Mouse (Mus musculus) midbrain, embryonic 11.5 days (tissue): ENCODE data around the gene Hnrnph1. TPM values are rescaled to one million over a fixed set of nuclear protein-coding genes. Genes with fewer than 3 reads are reported as not detected.

Experiments used
- ATAC-seq: fragments of 200-750 bp; cut with Nextera tagmentation; 2 replicates; pipeline ENCODE4 v1.8.0; 2017; ENCODE audit warnings: moderate TSS enrichment, moderate library complexity; ENCODE audit not compliant: low FRiP score
- DNase-seq: peaks from one replicate; pipeline ENCODE4 v3.0.0; 2015; ENCODE audit warnings: low spot score; ENCODE audit errors: missing footprints
- H3K27ac ChIP-seq: fragments of 300-500 bp; sonication (generic); 2 replicates; pipeline ENCODE4 v1.5.1; 2014; ENCODE audit warnings: low read depth, low read length
- H3K27me3 ChIP-seq: fragments of 300-500 bp; sonication (generic); 2 replicates; pipeline ENCODE4 v1.6.1; 2014; ENCODE audit warnings: mild to moderate bottlenecking, low read length, moderate library complexity, mixed read lengths; ENCODE audit not compliant: control insufficient read depth, insufficient read depth
- H3K36me3 ChIP-seq: fragments of 300-500 bp; sonication (generic); 2 replicates; pipeline ENCODE4 v1.6.1; 2014; ENCODE audit warnings: mild to moderate bottlenecking, low read length, moderate library complexity, mixed read lengths; ENCODE audit not compliant: control insufficient read depth, insufficient read depth
- H3K4me1 ChIP-seq: fragments of 300-500 bp; sonication (generic); 2 replicates; pipeline ENCODE4 v1.6.1; 2014; ENCODE audit warnings: low read length; ENCODE audit not compliant: control insufficient read depth, insufficient read depth
- H3K4me2 ChIP-seq: fragments of 300-500 bp; sonication (generic); 2 replicates; pipeline ENCODE4 v1.6.1; 2014; ENCODE audit warnings: mild to moderate bottlenecking, moderate library complexity
- H3K4me3 ChIP-seq: fragments of 300-500 bp; sonication (generic); 2 replicates; pipeline ENCODE4 v1.5.1; 2014; ENCODE audit warnings: low read depth, low read length
- H3K9ac ChIP-seq: fragments of 300-500 bp; sonication (generic); 2 replicates; pipeline ENCODE4 v1.6.1; 2014; ENCODE audit warnings: low read length
- H3K9me3 ChIP-seq: fragments of 300-500 bp; sonication (generic); 2 replicates; pipeline ENCODE4 v1.6.1; 2016; ENCODE audit warnings: low read length; ENCODE audit not compliant: control insufficient read depth
- WGBS: fragments of 180-500 bp; shearing (Covaris S2); extraction: QIAGEN DNeasy Blood & Tissue Kit; methylation state at CpG from one replicate; pipeline ENCODE4 v1.1.7; 2014; 5-methylcytosine and 5-hydroxymethylcytosine counted together
- polyA plus RNA-seq: library from polyadenylated mRNA; unstranded; fragments of >200 nt; fragmentation: Nextera tagmentation; extraction: Ambion mirVana; gene quantifications from 2 replicates; pipeline ENCODE4 v1.2.1, GENCODE M21; 2014

Hnrnph1 gene
- polyA plus RNA-seq, 1 experiment from 2014 or later: 848 TPM

DNA sequence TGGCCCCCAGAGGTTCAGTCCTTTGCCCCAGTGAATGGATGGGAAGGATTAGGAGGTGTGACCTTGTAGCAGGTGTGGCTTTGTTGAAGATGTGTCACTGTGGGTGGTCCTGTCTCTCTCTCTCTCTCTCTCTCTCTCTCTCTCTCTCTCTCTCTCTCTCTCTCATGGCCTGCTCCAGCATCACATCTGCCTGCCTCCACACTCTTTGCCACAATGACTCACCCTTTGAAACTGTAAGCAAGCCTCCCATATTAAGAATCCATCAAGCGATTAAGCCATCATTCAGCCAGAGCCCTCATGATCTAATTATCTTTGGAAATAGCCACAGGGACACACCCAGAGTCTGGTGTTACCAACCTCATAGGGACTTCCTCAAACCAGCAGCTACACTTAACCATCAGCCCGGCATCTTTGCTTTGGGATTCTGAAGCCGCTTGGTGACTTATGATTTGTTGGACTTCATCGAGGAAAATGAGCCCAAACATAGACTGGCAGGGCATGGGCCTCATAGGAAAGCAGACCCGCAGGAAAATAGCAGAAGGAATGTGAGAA, 7.4 kb upstream of the Hnrnph1 start:
- peaks cover 10% of the 10 kb centered on the region for H3K27me3 ChIP-seq
- H3K4me1 ChIP-seq: peaks cover 5% of the 10 kb centered on the region; the same call in 1 of the 2 replicates
- no peaks in the 10 kb centered on the region for H3K36me3 ChIP-seq
- no peak overlapping the region for H3K4me3 ChIP-seq
- DNase-seq (peak; percentile 80), ATAC-seq (no peak)
- no peak overlapping the region for H3K4me2 ChIP-seq
- H3K27ac ChIP-seq: no peak overlapping the region
- H3K9me3 ChIP-seq: no peaks in the 10 kb centered on the region
- WGBS: 92% methylated on average over 5 of the region's 5 CpGs
- H3K9ac ChIP-seq: no peak overlapping the region

DNA sequence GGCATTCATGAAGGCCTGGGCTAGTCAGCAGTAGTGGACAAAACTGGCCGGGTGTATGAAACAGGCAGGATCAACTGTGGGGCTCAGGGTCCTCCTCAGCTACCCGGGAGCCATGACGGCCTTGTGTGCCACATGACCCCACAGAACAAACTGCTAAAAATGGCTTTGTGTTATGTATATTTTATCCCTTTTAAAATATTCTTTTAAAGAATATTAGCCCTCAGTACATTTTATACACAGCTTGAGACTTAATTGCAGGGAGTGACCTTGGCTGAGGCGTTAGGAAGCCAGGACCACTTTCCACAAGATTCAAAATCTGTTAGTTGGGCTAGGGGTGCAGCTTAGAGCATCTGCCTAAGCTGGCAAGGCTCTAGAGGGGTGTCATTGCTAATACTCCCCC, 5.8 kb upstream of the Hnrnph1 start:
- Histone ChIP-seq H3K27me3 (peaks cover 11% of the 10 kb centered on the region), H3K27ac (no peak overlapping the region), H3K9me3 (no peaks in the 10 kb centered on the region), H3K4me2 (peak overlapping the region; percentile 58), H3K9ac (peak overlapping the region; percentile 78), H3K4me1 (peaks cover 14% of the 10 kb centered on the region), H3K36me3 (no peaks in the 10 kb centered on the region), H3K4me3 (no peak overlapping the region)
- ATAC-seq: peak; percentile 63; the same call in 1 of the 2 replicates
- DNase-seq: peak; percentile 90
- 51% methylated on average over 4 of the region's 4 CpGs for WGBS

DNA sequence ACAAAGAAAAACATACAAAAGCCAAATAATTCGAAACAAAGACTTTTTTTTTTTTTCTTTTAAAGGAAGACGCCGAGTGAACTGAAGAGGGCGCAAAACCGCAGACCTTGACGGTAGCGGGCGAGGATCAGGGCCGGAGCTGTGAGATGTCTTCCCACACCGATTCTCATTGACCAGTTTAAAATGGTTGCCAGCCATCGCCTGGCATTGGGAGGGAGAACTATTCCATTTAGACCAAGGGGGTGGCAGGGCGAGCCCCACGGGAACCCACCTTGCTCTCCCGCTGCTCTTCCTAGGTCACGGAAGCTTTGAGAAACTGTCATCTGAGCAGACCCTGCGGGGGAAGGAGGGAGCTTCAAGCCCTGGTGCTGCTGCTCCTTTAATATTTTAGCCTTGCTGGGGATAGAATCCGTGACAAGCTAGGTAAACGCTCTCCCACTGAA, 5.4 kb upstream of the Hnrnph1 start:
- Histone ChIP-seq H3K4me3 (peak overlapping the region; percentile 25), H3K27me3 (peaks cover 12% of the 10 kb centered on the region), H3K9ac (peak overlapping the region; percentile 78), H3K4me2 (peak overlapping the region; percentile 58), H3K9me3 (no peaks in the 10 kb centered on the region), H3K4me1 (peaks cover 18% of the 10 kb centered on the region), H3K27ac (no peak overlapping the region), H3K36me3 (no peaks in the 10 kb centered on the region)
- 1% methylated on average over 18 of the region's 18 CpGs for WGBS
- DNase-seq: peak; percentile 94
- ATAC-seq: peak; percentile 38; the same call in 1 of the 2 replicates

DNA sequence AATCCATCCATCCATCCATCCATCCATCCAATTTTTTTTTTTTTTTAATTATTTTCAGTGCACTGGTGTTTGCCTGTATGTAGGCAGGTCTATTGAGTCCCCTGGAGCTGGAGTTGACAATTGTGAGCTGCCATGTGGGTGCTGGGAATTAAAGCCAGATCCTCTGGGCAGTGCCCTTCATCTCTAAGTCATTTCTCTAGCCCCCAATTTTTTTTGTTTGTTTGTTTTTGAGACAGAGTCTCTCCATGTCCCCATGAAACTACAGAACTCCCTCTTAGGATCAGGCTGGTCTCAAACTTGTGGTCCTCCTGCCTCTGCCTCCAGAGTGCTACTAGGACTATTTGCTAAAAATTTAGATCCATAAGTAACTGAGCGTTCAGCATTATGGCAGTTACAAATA, 4.9 kb upstream of the Hnrnph1 start:
- Histone ChIP-seq H3K4me1 (peaks cover 23% of the 10 kb centered on the region), H3K27me3 (peaks cover 12% of the 10 kb centered on the region), H3K4me2 (0 out of 2 replicates have a peak overlapping the region, but pooled peaks have one; percentile 58), H3K9ac (peak overlapping the region; percentile 78; the same call in 1 of the 2 replicates), H3K27ac (no peak overlapping the region), H3K9me3 (no peaks in the 10 kb centered on the region), H3K36me3 (no peaks in the 10 kb centered on the region), H3K4me3 (peak overlapping the region; percentile 25; the same call in 1 of the 2 replicates)
- WGBS: 96% methylated on average over 1 of the region's 1 CpGs
- DNase-seq (peak; percentile 88), ATAC-seq (no peak)

DNA sequence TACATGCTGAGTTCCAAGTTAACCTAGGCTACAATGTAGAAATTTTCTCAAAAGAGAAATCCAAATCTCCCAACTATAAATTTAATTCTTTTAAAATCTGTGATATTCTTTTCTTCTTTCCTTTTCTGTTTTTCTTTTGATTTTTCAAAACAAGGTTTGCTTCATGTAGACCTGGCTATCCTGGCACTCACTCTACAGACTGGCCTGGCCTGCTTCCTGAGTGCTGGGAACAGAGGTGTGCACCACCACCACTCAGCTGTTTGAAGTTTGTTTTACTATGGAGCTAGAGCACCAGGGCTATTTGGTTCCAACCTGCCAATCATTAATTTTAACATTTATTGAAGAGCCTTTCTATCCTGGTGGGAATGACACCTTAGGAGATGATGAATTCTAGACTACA, 3.7 kb upstream of the Hnrnph1 start:
- Histone ChIP-seq H3K27me3 (peaks cover 12% of the 10 kb centered on the region), H3K27ac (no peak overlapping the region), H3K36me3 (no peaks in the 10 kb centered on the region), H3K9ac (no peak overlapping the region), H3K4me1 (peaks cover 23% of the 10 kb centered on the region), H3K9me3 (no peaks in the 10 kb centered on the region), H3K4me3 (no peak overlapping the region), H3K4me2 (no peak overlapping the region)
- DNase-seq (peak; percentile 75), ATAC-seq (no peak)

DNA sequence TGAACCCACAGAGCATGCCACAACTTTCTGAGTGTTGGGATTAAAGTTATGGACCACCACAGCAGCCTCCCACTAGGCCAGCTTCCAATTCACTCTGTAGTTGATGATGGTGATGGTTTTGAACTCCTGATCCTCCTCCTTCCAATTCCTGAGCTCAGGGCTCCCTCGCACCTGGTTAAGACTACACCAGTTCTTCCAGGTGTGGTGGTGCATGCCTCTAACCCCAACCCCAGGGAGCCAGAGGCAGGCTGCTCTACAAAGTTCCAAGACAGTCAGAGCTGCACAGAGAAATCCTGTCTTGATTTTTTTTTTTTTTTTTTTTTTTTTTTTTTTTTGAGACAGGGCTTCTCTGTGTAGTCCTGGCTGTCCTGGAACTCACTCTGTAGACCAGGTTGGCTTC, 3.2 kb upstream of the Hnrnph1 start:
- Histone ChIP-seq H3K36me3 (no peaks in the 10 kb centered on the region), H3K9ac (no peak overlapping the region), H3K9me3 (no peaks in the 10 kb centered on the region), H3K4me3 (no peak overlapping the region), H3K4me2 (no peak overlapping the region), H3K27me3 (peaks cover 12% of the 10 kb centered on the region), H3K27ac (no peak overlapping the region), H3K4me1 (peaks cover 23% of the 10 kb centered on the region)
- 100% methylated on average over 1 of the region's 1 CpGs for WGBS
- peak; percentile 79 for DNase-seq
- no peak for ATAC-seq

DNA sequence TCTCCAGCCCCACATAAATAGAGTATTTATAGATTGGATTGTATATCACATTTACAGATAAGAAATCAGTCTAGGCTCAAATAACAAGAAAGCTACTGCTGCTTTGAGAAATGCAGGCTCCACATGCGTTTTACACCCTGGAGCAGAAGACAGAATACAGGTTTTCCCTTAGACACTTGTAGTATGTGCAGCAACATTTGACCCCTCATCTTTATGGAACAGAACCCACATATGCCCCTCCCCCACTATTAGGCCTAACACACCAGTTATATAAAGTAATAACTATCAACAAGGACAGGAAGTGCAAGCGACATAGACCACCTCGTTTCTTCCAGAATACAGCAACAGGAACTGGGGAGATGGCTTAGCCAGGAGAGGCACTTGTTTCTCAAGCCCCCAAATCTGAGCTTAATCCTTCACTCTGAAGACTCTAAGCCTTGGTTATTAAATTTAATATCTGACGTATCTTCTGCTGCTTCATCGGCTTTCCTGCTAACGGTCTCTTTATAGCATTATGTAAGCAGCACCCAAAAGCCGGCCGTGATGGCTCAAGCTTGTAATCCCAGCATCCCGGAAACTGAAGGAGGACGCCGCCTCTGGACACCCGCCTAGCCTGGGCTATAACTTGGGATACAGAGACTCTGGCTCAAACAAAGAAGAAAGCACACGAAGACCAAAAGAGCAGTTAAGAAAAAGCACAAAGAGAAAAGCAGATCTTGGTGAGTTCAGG, 2.3 kb upstream of the Hnrnph1 start:
- peaks cover 26% of the 10 kb centered on the region for H3K4me1 ChIP-seq
- no peak for ATAC-seq
- no peaks in the 10 kb centered on the region for H3K9me3 ChIP-seq
- 69% methylated on average over 13 of the region's 13 CpGs for WGBS
- no peak overlapping the region for H3K9ac ChIP-seq
- peaks cover 12% of the 10 kb centered on the region for H3K27me3 ChIP-seq
- no peak overlapping the region for H3K27ac ChIP-seq
- peaks cover under 1% of the 10 kb centered on the region; the same call in 1 of the 2 replicates for H3K36me3 ChIP-seq
- no peak overlapping the region for H3K4me3 ChIP-seq
- DNase-seq: peak; percentile 86
- no peak overlapping the region for H3K4me2 ChIP-seq

DNA sequence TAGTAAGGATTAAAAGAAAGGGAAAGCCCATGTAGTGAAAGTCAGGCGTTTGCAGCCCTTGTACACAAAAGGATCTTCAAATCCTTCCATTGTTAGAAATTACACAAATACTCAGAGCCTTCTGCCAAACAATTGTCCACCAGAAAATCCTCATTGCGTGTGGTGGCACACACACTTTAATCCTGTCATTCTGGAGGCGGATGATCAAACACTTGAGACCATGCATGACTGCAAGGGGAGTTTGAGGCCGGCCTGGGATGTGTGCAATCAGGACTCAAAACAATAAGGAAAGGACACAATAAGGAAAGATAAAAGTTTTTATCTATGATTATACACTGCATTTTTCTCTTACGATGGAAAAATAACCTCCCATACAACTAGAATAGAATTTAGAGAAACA, 1.4 kb upstream of the Hnrnph1 start:
- no peak overlapping the region for H3K4me3 ChIP-seq
- H3K4me1 ChIP-seq: peaks cover 30% of the 10 kb centered on the region
- no peaks in the 10 kb centered on the region for H3K9me3 ChIP-seq
- H3K9ac ChIP-seq: no peak overlapping the region
- peaks cover 12% of the 10 kb centered on the region for H3K27me3 ChIP-seq
- WGBS: 17% methylated on average over 5 of the region's 5 CpGs
- no peak overlapping the region for H3K4me2 ChIP-seq
- no peak overlapping the region for H3K27ac ChIP-seq
- no peak for ATAC-seq
- peak; percentile 86 for DNase-seq
- peaks cover 5% of the 10 kb centered on the region; the same call in 1 of the 2 replicates for H3K36me3 ChIP-seq

DNA sequence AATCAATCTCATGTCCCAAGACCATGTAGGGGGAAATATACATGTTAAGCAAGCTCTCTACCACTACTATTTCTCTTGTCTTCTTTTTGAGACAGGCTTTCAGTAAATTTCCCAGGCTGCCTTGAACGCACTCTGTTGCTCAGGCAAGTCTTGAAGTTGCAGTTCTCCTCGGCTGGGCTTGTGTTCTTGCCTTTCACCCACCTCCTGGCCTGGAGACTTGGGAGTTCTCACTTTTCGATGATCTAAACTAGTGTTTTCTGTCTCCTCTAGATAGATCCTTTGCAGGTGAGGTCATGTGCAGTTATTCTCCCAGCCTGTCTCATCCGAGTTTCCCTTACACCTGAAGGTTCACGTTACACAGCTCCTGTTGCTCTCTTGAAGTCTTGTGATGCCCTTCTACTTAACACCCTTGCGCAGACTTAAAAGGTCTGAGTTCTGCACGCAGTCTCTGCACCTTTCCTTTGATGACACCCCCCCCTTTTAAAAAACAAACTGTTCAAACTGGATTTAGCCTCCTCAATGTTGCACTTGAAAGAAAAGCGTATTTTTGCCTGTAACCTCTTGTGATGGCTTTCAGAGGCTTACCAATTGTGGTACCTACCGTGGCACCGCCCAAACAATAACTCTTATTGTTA, 517 bp upstream of the Hnrnph1 start:
- Histone ChIP-seq H3K27me3 (peaks cover 12% of the 10 kb centered on the region), H3K4me2 (peak overlapping the region; percentile 97), H3K4me3 (peak overlapping the region; percentile 96), H3K36me3 (peaks cover 6% of the 10 kb centered on the region; the same call in 1 of the 2 replicates), H3K9ac (peak overlapping the region; percentile 100), H3K4me1 (peaks cover 29% of the 10 kb centered on the region), H3K9me3 (no peaks in the 10 kb centered on the region), H3K27ac (peak overlapping the region; percentile 98)
- 22% methylated on average over 10 of the region's 10 CpGs for WGBS
- ATAC-seq (no peak), DNase-seq (peak; percentile 88)
